Mouse (Mus musculus) olfactory bulb, adult 2 months (tissue): Measurements from ENCODE around the gene Vwa3a. TPM values are rescaled to one million over a fixed set of nuclear protein-coding genes. Genes with fewer than 3 reads are reported as not detected.

Experiments
- H3K27ac ChIP-seq: fragments of 200-500 bp; 2 replicates; pipeline ENCODE4 v1.5.1; 2012; ENCODE audit warnings: low read depth, low read length; ENCODE audit not compliant: insufficient read depth
- H3K4me1 ChIP-seq: fragments of 200-500 bp; 2 replicates; pipeline ENCODE4 v1.6.1; 2012; ENCODE audit warnings: low read length; ENCODE audit not compliant: control insufficient read depth, insufficient read depth
- H3K4me3 ChIP-seq: fragments of 200-500 bp; 2 replicates; pipeline ENCODE4 v1.5.1; 2012; ENCODE audit warnings: mild to moderate bottlenecking, low read depth, low read length, moderate library complexity; ENCODE audit not compliant: insufficient read depth
- CTCF ChIP-seq: fragments of 200-500 bp; IDR thresholded peaks from 2 replicates; pipeline ENCODE4 v1.5.1; 2012; ENCODE audit warnings: low read depth, mild to moderate bottlenecking, low read length, moderate library complexity; ENCODE audit not compliant: insufficient read depth
- POLR2A ChIP-seq: fragments of 200-500 bp; IDR thresholded peaks from 2 replicates; pipeline ENCODE4 v1.6.1; 2012; ENCODE audit warnings: mild to moderate bottlenecking, low read depth, low read length, moderate library complexity; ENCODE audit not compliant: insufficient read depth
- WGBS: fragments of 180-500 bp; shearing (Covaris S2); methylation state at CpG from one replicate; pipeline ENCODE4 v1.1.7; 2018; 5-methylcytosine and 5-hydroxymethylcytosine counted together
- polyA plus RNA-seq: library from polyadenylated mRNA; stranded (reverse); fragments of >200 nt; gene quantifications from 2 replicates; pipeline ENCODE4 v1.2.4, GENCODE M21; 2012; ENCODE audit warnings: low replicate concordance; ENCODE audit not compliant: missing spikeins, insufficient read depth, insufficient read length

The Vwa3a gene
- not detected in 2 replicates for polyA plus RNA-seq

GRCm38 (mm10) chr7:120739018-120739417 lies at the start of gene Vwa3a:
TSS of gene Vwa3a (plus strand) at chr7:120739318.
- Histone ChIP-seq H3K27ac (no peak within 1 kb of the TSS), H3K4me3 (no peak within 1 kb of the TSS), H3K4me1 (peaks cover 3% of the 10 kb centered on the region)
- TF ChIP-seq CTCF, result no peak
- TF ChIP-seq POLR2A, result no peak
- 69% methylated on average over 6 of the region's 6 CpGs for WGBS

GRCm38 (mm10) chr7:120690634-120691033 lies 48.5 kb upstream of the Vwa3a start:
- H3K4me3 ChIP-seq, result no peak overlapping the region
- TF ChIP-seq POLR2A (no peak), CTCF (peak; percentile 11; the same call in 1 of the 2 replicates)
- 0 out of 2 replicates have a peak, but pooled peaks cover 2% of the 10 kb centered on the region for H3K4me1 ChIP-seq
- no peak overlapping the region for H3K27ac ChIP-seq
- WGBS, result 79% methylated on average over 4 of the region's 4 CpGs

- Histone ChIP-seq H3K27ac (no peak overlapping the region), H3K4me3 (no peak overlapping the region), H3K4me1 (0 out of 2 replicates have a peak, but pooled peaks cover 2% of the 10 kb centered on the region)
- no peak for TF ChIP-seq CTCF
- TF ChIP-seq POLR2A, result no peak
- 88% methylated on average over 5 of the region's 5 CpGs for WGBS
Observed at GRCm38 (mm10) chr7:120693831-120694375, 45.2 kb upstream of the Vwa3a start.

- no peak for TF ChIP-seq POLR2A
- no peak for TF ChIP-seq CTCF
- H3K4me1 ChIP-seq, result 0 out of 2 replicates have a peak, but pooled peaks cover 2% of the 10 kb centered on the region
- H3K4me3 ChIP-seq, result no peak overlapping the region
- no peak overlapping the region for H3K27ac ChIP-seq
- WGBS, result 28% methylated on average over 6 of the region's 6 CpGs
Observed at GRCm38 (mm10) chr7:120695196-120695595, 43.9 kb upstream of the Vwa3a start.

- H3K4me1 ChIP-seq, result 0 out of 2 replicates have a peak, but pooled peaks cover 2% of the 10 kb centered on the region
- no peak overlapping the region for H3K27ac ChIP-seq
- no peak for TF ChIP-seq POLR2A
- TF ChIP-seq CTCF, result no peak
- H3K4me3 ChIP-seq, result no peak overlapping the region
- WGBS, result 85% methylated on average over 1 of the region's 1 CpGs
Observed at GRCm38 (mm10) chr7:120695641-120696040, 43.5 kb upstream of the Vwa3a start.

DNA sequence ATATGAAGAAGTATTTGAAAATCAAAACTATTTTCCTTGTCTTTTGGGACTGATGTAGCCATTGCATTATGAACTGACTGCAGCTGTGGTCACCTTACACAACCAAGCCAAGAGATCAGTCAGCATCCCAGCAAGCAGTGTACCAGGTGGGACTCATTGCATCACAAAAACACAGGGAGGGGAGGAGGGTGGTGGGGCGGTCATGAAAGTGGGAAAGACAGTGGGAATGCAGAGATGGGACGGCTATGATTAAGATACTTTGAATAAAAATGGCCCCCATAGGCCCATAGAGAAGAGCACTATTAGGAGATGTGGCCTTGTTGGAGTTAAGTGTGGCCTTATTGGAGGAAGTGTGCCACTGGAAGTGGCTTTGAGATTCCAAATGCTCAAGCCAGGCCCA lies 42.8 kb upstream of the Vwa3a start:
- TF ChIP-seq CTCF (no peak), POLR2A (no peak)
- 100% methylated on average over 2 of the region's 2 CpGs for WGBS
- no peak overlapping the region for H3K27ac ChIP-seq

DNA sequence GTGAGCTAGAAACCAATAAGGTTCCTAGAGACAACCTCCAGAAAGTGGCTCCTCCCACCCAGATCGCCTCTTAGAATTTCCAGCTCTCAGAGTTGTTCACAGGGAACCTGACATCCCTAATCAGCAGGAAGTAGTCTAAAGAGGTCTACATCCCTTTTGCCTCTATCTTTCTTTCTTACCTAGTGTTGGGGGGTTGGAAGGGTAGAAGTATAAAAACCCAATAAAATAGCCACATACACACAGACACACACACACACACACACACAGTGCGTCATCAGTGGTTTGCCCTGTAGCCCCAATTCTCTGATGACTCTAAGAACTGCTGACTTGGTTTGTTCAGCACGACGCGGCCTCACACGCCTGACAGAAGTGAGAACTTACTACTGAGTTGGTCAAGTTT lies 39.5 kb upstream of the Vwa3a start:
- WGBS, result 85% methylated on average over 6 of the region's 6 CpGs
- H3K27ac ChIP-seq, result no peak overlapping the region

More for the DNA sequence above, 42.8 kb upstream of the Vwa3a start:
- 0 out of 2 replicates have a peak, but pooled peaks cover 2% of the 10 kb centered on the region for H3K4me1 ChIP-seq
- no peak overlapping the region for H3K4me3 ChIP-seq

GRCm38 (mm10) chr7:120703888-120704287 lies 35.2 kb upstream of the Vwa3a start:
- Histone ChIP-seq H3K4me1 (0 out of 2 replicates have a peak, but pooled peaks cover 2% of the 10 kb centered on the region), H3K27ac (no peak overlapping the region), H3K4me3 (no peak overlapping the region)
- TF ChIP-seq POLR2A, result no peak
- no peak for TF ChIP-seq CTCF
- WGBS, result 62% methylated on average over 3 of the region's 3 CpGs

More for the DNA sequence above, 39.5 kb upstream of the Vwa3a start:
- no peak for TF ChIP-seq POLR2A
- no peak for TF ChIP-seq CTCF
- Histone ChIP-seq H3K4me3 (no peak overlapping the region), H3K4me1 (0 out of 2 replicates have a peak, but pooled peaks cover 4% of the 10 kb centered on the region)

DNA sequence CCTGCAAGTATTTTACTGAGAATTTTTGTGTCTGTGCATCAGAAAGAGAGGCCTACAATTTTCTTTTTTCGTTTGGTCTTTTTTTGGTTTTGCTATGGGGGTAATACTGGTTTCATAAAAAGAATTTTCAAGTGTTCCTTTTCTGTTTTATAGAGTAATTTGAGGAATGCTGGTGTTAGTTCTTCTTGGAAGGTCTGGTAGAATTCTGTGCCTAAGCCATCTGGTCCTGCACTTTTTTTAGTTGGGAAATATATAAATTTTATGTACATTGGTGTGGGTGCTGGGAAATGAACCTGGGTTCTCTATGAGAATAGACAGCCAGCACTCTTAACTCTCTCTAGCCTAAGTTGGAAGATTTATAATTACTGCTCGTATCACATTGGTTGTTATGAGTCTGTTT lies 27.0 kb upstream of the Vwa3a start:
- Histone ChIP-seq H3K4me3 (no peak overlapping the region), H3K27ac (no peak overlapping the region), H3K4me1 (no peaks in the 10 kb centered on the region)
- TF ChIP-seq CTCF, result no peak
- no peak for TF ChIP-seq POLR2A
- WGBS, result 79% methylated on average over 2 of the region's 2 CpGs
